In the genomic region with DNA sequence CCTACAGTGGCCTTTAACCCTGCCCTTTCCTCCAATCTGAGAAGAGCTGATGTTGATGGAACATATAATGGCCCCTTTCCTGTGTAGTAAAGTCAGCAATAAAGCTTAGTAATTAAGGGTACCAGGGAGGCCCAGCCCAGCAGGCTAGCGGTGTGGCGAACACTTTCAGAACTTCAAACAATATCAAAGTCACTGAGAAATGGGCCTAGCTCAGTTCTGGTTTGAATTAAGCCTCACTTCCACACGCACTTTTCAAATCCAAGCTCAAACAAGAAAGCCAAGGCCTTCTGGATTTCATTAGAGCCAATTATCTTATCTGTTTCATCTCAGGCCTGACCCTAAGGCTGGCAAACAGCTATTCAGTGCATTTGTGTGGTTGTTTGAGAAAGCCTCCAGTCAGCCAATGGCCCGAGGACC, we compare ENCODE assay signal across 15 mouse cellular contexts.
DNase-seq lines count a peak whose midpoint lies in the region; ATAC-seq and TF ChIP-seq lines count a peak whose summit lies in the region.
"Had no signal": no experiment of that assay in that cellular context is flagged by ENCODE, and none has a peak within 500 bp of the region (broad histone marks: within the 10 kb centered on the region; RNA-seq: fewer than 3 reads in every experiment).

No protein-coding gene starts in this region.

- TF ChIP-seq EP300 in liver, postnatal 0 days (IDR thresholded peaks at IDR 0.05; ENCODE audit: low read depth), result no peak

- TF ChIP-seq CTCF in liver, adult 2 months (IDR thresholded peaks at IDR 0.05; ENCODE audit: low read depth, low read length), result no peak
- TF ChIP-seq CTCF in liver, postnatal 0 days (IDR thresholded peaks at IDR 0.05; ENCODE audit: low read depth), result no peak
- TF ChIP-seq CTCF in embryonic fibroblast, embryonic 13.5 days (IDR thresholded peaks at IDR 0.05; ENCODE audit: borderline replicate concordance, insufficient read depth, low read length), result no peak

- H3K4me1 ChIP-seq in liver, adult 2 months (ENCODE audit: control insufficient read depth, insufficient read depth, low read length), result no peaks in the 10 kb centered on the region
- H3K4me1 ChIP-seq in liver, postnatal 0 days (ENCODE audit: insufficient read depth), result no peaks in the 10 kb centered on the region
- no peaks in the 10 kb centered on the region for H3K4me1 ChIP-seq in embryonic fibroblast, embryonic 13.5 days (ENCODE audit: control insufficient read depth, insufficient read depth, low read length)
- peaks cover 12% of the 10 kb centered on the region; the same call in 1 of the 2 replicates for H3K4me1 ChIP-seq in midbrain, embryonic 12.5 days
- H3K4me1 ChIP-seq: hindbrain, embryonic 15.5 days; liver, embryonic 15.5 days had no signal

- no peaks in the 10 kb centered on the region for H3K27me3 ChIP-seq in liver, adult 2 months (ENCODE audit: control insufficient read depth, insufficient read depth, low read length)
- no peaks in the 10 kb centered on the region for H3K27me3 ChIP-seq in liver, postnatal 0 days (ENCODE audit: insufficient read depth, low read length)
- no peaks in the 10 kb centered on the region for H3K27me3 ChIP-seq in midbrain, embryonic 12.5 days
- H3K27me3 ChIP-seq: hindbrain, embryonic 15.5 days; liver, embryonic 15.5 days had no signal

- no peaks in the 10 kb centered on the region for H3K36me3 ChIP-seq in liver, adult 2 months (ENCODE audit: control insufficient read depth, insufficient read depth, low read length)
- H3K36me3 ChIP-seq in liver, postnatal 0 days (replicated peaks; ENCODE audit: insufficient read depth, low read length), result no peaks in the 10 kb centered on the region
- no peaks in the 10 kb centered on the region for H3K36me3 ChIP-seq in midbrain, embryonic 12.5 days
- H3K36me3 ChIP-seq: hindbrain, embryonic 15.5 days; liver, embryonic 15.5 days had no signal

- no peak for ATAC-seq in liver, postnatal 0 days
- ATAC-seq in midbrain, embryonic 12.5 days (ENCODE audit: low FRiP score, low read depth), result peak; percentile 47; the same call in 1 of the 2 replicates
- no peak for ATAC-seq in megakaryocyte-erythroid progenitor cell, adult 5-6 weeks (replicated peaks; ENCODE audit: low FRiP score, low TSS enrichment, poor library complexity, severe bottlenecking)

- H3K4me2 ChIP-seq in liver, postnatal 0 days (ENCODE audit: low read depth, low read length), result no peak overlapping the region
- no peak overlapping the region for H3K4me2 ChIP-seq in midbrain, embryonic 12.5 days (replicated peaks)
- H3K4me2 ChIP-seq: hindbrain, embryonic 15.5 days; liver, embryonic 15.5 days had no signal

- DNase-seq in liver, adult 2 months (ENCODE audit: extremely low read depth, low read depth, low spot score), result peak; percentile 8
- DNase-seq in liver, postnatal 0 days, result no peak
- peak; percentile 84 for DNase-seq in embryo, embryonic 11 days
- DNase-seq in kidney, postnatal 4 days, result no peak
- no peak for DNase-seq in right cerebral cortex, postnatal 4 days
- DNase-seq: cerebellum, adult 11 months; heart, adult 18-20 months; thymus, postnatal 14 days had no signal

- H3K9ac ChIP-seq in liver, adult 2 months (ENCODE audit: low read depth, low read length), result no peak overlapping the region
- no peak overlapping the region for H3K9ac ChIP-seq in liver, postnatal 0 days (replicated peaks)
- H3K9ac ChIP-seq in midbrain, embryonic 12.5 days (replicated peaks), result no peak overlapping the region
- H3K9ac ChIP-seq: hindbrain, embryonic 15.5 days; liver, embryonic 15.5 days had no signal

- no peaks in the 10 kb centered on the region for H3K9me3 ChIP-seq in liver, postnatal 0 days (ENCODE audit: low read length)
- H3K9me3 ChIP-seq in midbrain, embryonic 12.5 days, result no peaks in the 10 kb centered on the region
- H3K9me3 ChIP-seq: hindbrain, embryonic 15.5 days; liver, embryonic 15.5 days had no signal

- H3K27ac ChIP-seq in liver, adult 2 months (replicated peaks; ENCODE audit: insufficient read depth, low read depth, low read length), result no peak overlapping the region
- no peak overlapping the region for H3K27ac ChIP-seq in liver, postnatal 0 days (ENCODE audit: low read depth)
- H3K27ac ChIP-seq in embryonic fibroblast, embryonic 13.5 days (ENCODE audit: insufficient read depth, low read length), result 0 out of 2 replicates have a peak overlapping the region, but pooled peaks have one; percentile 19
- no peak overlapping the region for H3K27ac ChIP-seq in midbrain, embryonic 12.5 days (replicated peaks)
- H3K27ac ChIP-seq: hindbrain, embryonic 15.5 days; layer of hippocampus, adult 2 months; liver, embryonic 15.5 days; macrophage had no signal

- no peaks in the 10 kb centered on the region for H3K79me2 ChIP-seq in liver, adult 2 months (ENCODE audit: control insufficient read depth, insufficient read depth, low read length)

- WGBS in liver, adult 2 months, result 62% methylated on average over 4 of the region's 4 CpGs
- 65% methylated on average over 4 of the region's 4 CpGs for WGBS in liver, postnatal 0 days (ENCODE audit: insufficient replicate concordance)
- WGBS in midbrain, embryonic 12.5 days, result 60% methylated on average over 4 of the region's 4 CpGs

- TF ChIP-seq POLR2A in liver, adult 2 months (IDR thresholded peaks at IDR 0.05; ENCODE audit: extremely low read depth, insufficient read depth, low read length), result no peak
- TF ChIP-seq POLR2A in embryonic fibroblast, embryonic 13.5 days (IDR thresholded peaks at IDR 0.05; ENCODE audit: low read depth, low read length), result no peak

- no peak overlapping the region for H3K4me3 ChIP-seq in liver, adult 2 months (ENCODE audit: insufficient read depth, low read depth, low read length)
- H3K4me3 ChIP-seq in liver, postnatal 0 days (ENCODE audit: low read depth, low read length), result no peak overlapping the region
- no peak overlapping the region for H3K4me3 ChIP-seq in embryonic fibroblast, embryonic 13.5 days (ENCODE audit: insufficient read depth, low read length)
- H3K4me3 ChIP-seq in midbrain, embryonic 12.5 days, result no peak overlapping the region
- H3K4me3 ChIP-seq: hindbrain, embryonic 15.5 days; layer of hippocampus, adult 2 months; liver, embryonic 15.5 days had no signal

Comparison
In these comparisons a context has a peak if more than half of its experiments do, and no peak if none do; other contexts are left out.
1. DNase-seq: peak in liver, adult 2 months (single experiment) and embryo, embryonic 11 days (single experiment); none in liver, postnatal 0 days (single experiment), kidney, postnatal 4 days (0 of 2) and right cerebral cortex, postnatal 4 days (single experiment).